Mouse (Mus musculus) adipocyte (in vitro differentiated cells): ENCODE results near the gene Cst3.

Experiments
- DNase-seq: peaks from one replicate; pipeline ENCODE4 v3.0.0-alpha.2; 2016; ENCODE audit warnings: low spot score

Gene Cst3

DNA sequence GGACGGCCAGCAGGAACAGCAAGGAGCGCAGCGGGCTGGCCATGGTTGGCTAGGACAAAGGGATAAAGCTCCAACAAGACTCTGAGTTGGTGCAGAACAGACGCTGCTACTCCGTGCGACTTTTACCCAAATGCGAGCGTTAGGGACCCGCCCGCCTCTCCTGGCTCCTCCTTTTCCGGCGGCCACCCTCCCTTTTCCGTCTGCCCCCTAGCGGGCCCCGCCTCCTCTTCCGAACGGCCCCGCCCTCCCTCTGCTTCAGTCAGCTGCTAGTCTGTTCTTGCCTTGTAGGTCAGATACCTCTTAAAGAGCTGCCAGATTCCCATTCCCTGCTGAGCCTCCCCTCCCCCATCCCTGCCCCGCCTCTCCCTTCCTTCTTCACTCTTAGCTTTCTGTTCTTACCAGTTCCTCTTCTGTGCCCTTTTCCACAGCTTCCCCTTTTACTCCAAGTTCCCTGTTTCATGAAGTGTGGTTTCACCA lies at the start of gene Cst3:
Cst3 (minus strand) TSS at position 358 of the 477 bp plus-strand sequence.
- DNase-seq: peak; percentile 97

DNA sequence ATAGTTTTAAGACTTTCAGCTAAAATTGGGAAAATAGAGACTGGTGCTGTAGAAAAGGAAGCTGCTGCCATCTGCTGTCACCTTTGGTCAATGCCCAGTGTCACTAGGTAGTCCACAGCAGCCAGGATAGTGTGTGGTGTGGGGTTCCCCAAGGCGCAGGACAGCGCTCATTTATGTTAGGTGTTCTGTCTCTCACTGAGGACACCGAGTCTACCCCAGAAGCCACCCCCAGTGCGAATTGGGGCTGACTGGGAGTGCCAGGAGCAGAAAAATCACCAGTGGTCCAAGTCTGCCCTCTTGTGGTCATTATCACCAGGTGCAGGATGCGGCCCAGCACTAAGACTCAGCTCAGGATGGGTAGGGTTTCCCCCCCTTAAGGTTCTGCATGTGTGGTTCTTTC lies 26.8 kb upstream of the Cst3 start:
- peak; percentile 85 for DNase-seq

DNA sequence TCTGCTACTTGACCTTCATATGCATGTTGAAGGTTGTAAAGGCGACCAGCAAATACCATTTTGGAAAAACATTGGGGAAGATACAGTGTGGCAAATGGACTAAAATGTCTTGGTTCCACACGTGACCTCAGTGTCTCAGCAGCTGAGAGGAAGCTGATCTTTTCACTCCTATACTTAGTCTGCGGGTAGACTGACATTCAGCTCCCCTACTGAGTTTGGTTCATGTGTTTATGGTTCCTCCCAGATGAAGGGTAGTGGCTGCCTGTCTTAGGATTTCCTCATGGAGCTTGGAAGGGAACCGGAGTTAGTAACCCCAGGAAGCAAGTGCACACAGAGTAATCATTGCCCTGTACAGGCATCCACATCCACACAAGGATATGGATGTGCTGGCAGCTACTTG lies 24.8 kb upstream of the Cst3 start:
- no peak for DNase-seq

DNA sequence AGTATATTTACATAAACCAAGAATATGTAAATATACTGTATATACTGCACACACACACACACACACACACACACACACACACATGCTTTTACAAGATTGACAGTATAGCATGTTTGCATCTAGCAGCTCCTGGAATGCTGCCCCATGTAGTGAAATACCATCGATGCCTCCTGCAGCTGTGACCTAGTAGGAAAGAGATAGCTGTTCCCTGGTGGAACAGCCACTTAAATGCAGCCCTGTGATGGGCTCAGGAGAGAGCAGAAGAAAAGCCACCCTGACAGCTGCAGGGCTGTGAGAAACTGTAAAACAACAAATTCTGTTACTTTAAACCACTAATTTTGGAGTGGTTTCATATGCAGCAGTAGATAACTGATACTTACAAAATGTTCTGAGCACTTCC lies 20.7 kb upstream of the Cst3 start:
- no peak for DNase-seq

DNA sequence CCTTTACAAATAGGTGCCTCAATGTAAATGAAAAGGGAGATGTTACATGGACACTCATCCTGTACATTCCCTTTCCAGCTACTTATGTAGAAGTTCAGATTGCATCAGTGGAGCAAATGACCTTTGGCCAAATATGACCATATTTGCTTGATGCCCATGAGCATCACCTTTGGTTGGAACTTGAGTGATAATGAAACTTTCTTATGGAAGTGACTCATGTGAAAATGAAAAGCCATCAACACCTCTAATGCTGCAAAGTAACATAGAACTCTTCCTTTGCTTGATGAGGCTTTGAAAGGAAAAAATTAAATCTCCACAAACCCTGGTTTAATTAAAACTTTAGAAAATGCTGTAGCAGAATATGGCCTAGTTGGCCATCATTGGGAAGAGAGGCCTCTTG lies 17.6 kb upstream of the Cst3 start:
- no peak for DNase-seq

DNA sequence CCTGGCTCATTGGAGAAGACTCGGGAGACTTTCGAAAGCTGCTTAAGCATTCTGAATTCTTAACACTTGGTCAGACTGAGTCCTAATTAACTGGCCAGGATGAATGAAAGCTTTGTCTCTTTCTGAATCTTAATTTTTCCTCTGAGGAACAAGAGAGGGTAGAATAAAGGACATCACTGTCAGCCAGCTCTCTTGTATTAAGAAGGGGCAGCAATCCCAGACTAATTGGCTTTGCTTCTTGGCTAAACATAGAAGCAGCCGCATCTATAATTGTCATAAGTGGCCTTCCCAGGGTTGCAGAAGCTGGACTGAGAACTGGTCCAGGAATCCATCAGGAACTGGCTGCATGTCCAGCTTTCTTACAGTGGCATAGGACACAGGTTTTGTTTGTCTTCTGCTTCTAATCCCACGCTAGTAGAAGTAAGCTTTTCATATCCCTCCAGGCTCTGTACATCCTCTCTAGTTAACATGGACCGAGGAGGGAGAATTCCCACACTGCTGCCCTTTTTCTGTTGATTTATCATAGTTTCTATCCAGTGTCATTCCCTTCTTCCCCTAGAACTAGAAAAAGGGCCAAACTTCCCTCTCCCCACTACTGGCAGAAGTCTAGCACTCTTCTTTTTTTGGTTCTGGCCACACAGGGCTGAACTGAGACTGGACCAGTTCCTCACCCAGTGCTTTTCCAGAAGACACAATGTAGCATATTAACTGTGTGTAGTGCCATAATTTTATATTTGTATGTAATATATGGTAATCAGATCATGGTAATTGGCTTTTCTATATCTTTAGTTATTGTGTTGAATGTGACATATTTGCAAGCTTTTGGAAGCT lies 14.7 kb upstream of the Cst3 start:
- peak; percentile 33 for DNase-seq

DNA sequence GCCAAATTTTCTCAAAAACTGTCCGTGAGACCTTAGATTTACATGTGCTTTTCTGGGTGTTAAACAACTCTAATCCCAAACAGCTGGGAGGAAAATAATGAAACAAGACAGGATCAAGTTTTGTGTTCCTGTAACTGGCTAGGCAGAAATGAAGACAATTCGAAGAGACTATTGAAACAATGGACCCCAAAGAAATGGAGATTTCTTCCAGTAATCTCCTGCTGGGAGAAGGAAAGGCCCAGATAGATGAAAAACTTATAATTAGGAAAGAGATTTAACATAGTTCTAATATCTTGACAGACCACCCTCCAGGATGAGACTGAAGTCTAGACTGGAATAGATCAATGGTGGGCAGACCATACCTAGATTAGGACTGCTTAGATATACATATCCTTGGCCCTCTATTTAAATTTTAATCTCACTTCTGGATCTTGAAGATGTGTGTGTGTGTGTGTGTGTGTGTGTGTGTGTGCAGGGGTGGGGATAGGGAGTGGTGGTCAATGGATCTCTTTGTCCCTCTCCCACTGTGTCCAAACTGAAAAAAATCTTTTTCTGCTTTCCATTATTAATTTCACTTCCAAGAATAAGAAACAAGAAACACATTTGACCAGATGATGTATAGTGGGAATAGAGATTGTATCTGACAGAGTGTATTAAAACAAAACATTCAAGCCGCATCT lies 14.0 kb upstream of the Cst3 start:
- no peak for DNase-seq

DNA sequence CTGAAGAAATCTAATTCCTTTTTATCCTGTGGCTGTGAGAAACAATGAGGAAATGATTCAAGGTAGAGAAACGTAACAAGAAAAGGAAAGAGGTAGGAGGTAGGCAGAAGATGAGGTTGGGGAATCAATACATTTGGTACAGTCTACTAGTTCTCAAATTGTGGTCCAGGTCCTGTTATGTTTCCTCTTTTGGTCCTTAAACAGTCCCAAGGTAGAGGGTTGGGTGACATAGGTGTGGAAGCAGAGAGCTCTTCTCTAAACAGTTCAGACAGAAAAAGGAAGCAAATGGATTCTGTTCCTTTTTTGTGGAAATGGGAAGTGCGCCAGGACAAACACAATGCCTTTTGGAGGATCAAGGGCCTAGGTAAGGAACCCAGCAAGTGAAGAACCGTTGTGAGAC lies 13.4 kb upstream of the Cst3 start:
- DNase-seq: no peak

DNA sequence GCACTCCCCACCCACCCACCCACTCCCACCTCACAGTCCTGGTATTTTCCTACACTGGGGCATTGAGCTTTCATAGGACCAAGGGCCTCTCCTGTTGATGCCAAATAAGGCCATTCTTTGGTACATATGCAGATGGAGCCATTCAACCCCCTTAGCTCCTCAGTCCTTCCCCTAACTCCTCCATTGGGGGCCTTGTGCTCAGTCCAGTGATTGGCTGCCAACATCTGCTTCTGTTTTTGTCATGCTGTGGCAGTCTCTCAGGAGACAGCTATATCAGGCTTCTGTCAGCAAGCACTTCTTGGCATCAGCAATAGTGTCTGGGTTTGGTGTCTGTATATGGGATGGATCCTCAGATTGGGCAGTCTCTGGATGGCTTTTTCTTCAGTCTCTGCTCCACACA lies 9.2 kb upstream of the Cst3 start:
- DNase-seq: peak; percentile 50

DNA sequence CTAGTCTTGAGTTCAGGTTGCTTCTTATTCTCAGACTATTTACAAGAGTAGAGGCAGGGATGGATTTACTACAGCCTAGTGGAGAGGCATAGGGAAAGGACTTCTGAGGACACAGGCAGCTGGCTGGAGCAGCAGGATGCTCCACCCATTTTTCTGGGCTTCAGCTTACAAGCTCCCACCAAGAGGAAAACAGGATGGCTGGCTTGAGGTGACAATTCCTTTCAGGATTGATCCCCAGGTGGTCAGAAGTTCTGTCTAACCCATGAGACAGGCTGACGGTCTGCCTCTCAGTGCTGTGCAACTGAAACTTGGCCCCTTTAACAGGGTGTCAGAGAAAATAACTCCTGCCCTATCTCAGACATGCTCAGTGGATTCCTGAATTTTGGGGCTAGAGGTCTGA lies 3.7 kb upstream of the Cst3 start:
- DNase-seq: no peak

DNA sequence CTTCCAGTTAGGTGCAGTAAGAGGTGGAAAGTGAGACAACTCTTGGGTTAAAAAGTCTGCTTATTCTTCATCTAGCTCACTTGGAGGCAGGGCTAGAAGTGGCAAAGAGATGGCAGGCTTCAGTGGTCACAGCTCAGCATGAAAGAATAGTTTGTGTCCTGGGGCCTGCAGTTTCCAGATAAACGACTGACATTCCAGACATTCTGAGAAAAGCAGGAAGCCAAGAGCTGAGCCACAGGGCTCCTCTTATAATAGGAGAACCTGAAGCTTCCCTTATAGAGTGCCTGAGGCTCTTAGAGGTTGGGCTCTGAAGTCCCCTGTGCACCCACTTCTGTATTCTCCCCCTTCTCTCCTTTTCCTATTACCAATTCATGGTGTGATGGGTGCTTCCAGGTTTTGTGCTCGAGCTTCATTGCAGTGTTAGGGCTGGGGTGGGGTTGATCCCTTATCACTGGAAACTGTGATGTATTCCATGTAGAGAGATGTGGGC lies 3.2 kb upstream of the Cst3 start:
- no peak for DNase-seq

DNA sequence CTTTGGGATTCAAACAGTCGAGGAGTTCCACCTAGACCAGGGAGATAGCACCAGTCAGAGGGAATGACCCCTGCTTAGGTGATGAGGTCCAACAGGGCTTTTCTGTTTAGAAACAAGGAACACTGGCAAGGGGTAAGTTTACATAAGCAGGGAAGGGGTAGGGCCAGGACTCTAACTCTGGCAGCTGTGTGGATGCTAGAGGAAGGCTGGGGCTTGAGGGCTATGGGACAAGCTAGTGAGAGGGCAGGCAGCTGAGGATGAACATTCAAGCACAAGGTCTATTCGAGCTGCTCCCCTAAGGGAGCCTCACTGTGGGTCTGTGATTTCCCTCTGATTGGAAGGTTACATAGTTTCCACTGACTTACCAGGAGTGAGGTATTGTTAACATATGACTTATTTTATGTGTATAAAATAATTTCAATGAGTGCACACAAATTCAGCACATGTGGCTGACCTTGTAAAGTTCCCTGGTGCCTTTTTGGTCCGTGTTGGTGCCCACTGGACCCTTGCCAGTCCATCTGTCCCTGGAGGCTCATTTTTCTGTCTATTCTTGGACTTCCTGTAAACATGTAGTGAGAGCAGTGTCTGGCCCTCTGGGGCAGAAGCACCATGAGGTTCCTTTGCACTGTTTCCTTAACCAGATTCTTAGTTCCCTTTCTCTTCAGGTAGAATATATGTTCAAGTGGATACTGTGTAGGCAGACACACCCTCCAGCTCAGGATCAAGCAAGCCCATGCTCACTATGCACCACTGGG lies 1.7 kb upstream of the Cst3 start:
- DNase-seq: peak; percentile 87

DNA sequence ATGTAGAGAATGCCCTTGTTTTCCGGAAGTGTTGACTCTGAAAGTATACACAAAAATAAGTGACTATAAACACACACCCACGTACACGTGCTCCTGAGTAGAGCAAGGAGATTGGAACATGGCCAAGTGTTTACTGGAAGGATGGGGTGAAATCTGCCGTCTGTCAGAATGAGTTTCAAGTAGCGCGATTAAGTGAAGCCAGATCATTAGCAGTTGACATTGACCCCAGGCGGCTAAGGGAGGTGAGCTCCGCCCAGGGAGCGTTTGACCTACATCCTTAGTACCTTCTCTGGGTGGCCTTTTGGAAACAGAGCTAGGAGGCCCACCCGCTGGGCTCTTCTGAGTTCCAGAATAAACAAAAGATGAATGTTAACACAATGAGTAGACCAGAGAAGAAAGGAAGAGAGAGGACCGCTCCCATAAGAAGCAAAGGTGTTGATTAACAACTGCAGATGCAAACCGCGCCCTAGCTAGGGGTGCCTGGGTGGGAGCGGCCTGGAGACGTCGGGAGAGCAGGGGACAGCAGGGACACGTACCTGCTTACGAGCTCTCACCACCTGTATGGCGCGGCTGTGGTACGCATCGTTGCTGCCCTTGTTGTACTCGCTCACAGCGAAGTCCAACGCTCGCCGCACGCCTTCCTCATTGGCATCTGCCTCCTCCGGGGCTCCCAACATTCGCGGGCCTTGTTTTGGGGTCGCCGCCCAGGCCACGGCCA lies 716 bp downstream of the Cst3 start:
- peak; percentile 87 for DNase-seq

DNA sequence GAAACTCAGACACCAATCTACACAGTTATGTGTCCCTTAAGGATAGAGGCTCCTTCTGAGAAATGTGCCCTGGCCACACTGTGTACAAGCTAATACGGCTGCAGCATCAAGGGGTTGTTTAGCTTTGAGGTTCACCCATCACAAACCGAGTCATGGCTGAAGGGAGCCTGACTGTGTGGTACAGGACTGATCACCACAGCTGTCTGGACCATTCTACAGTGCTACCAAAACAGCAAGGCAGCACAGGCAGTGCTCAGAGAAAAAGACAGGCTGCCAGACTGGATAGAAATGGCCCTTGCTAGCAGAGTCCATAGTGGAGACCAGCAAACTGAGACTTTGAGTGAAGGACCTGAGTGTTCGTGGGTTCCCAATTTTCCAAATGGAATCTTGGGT lies 1.3 kb downstream of the Cst3 start:
- DNase-seq: no peak

DNA sequence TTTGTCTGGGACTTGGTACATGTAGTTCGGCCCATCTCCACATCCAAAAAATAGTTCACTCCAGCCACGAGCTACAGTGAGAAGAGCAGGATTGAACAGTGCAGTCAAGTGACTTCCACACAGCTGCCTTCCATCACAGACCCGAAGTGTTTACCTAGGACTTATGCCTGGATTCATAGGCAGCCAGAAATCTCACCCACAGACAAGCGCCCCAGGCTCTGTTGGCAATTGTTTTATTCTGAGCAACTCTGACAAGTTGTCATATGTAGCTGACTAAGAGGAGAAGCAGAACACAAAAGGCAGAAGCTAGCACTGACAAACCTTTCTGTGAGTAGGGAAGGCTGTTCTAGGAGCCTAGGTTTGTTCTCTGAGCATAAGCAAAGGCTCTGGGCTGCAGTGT lies 2.6 kb downstream of the Cst3 start:
- DNase-seq: peak; percentile 72

DNA sequence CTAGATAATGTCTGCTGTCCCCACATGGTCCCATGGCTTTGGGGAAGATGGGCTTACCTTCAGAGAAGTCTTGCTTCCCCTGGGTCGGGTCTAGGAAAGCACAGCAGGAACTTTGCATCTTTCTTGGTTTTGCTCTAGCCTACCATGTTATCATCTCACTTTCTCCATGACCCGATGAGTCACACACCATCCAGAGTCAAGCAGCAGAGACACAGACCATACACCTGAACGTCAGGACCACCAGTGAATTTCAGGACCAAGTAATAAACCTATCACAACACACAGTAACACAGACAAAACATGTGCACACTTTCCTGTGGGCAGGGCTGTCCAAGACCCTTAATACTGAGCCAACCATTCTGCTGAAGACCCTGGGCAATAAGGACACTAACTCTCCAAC lies 5.0 kb downstream of the Cst3 start:
- DNase-seq: peak; percentile 39

DNA sequence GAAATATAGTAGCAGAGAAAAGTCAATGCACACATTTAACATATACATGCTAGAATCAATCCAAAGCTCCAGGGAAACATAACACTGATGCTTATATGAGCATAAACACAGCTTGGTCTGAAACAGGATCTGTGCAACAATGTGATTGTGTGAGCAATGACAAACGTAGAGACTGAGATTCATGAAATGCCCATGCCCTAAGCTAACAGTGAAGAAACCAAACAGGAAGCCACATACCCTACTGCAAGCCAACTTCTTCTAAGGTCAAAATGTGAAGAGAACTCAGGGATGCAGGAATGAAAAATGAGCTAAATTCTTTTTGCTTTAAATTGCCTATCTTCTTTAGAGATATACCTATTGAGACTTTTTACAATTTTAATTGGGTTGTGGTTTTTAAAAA lies 6.5 kb downstream of the Cst3 start:
- no peak for DNase-seq

DNA sequence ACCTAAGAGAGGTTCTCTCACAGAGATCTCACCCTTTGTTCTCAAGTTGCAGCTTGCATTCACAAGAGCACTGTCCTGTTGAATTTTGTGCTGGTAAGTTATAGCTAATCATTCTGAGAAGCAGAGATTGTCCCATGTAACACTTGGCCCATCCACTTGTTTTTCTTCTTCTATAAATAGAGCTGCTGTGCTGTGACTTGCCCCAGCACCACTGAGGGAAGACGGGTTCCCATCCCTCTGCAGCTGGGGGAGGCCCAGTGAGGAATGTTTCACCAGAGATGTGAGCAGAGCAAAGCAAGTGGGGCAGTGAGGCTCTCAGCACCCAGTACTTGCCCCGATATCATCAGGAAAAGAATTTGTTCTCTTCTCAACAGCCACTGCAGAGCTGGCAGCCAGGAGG lies 10.5 kb downstream of the Cst3 start, which contains the start of gene 9230104L09Rik:
9230104L09Rik (minus strand) TSS at position 73 of the 400 bp plus-strand sequence.
- peak; percentile 94 for DNase-seq

DNA sequence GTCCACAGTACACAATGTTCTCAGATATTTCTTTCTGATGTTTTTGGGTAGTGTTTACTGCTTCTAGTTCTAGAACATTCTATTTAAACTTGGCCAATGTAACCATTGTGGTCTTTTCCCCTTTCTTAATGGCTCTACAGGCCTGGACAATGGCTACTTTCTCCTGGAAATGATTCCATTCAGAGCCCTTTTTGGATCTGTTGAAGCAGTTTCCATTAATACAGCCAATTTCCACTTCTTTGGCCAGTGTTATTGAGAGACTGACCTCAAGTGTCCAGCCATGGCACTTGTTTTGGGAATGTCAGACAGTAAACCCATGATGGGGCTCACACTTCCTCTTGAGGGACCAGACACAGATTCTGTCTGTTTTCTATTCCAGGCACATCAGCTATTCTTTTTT lies 13.8 kb downstream of the Cst3 start:
- peak; percentile 58 for DNase-seq

DNA sequence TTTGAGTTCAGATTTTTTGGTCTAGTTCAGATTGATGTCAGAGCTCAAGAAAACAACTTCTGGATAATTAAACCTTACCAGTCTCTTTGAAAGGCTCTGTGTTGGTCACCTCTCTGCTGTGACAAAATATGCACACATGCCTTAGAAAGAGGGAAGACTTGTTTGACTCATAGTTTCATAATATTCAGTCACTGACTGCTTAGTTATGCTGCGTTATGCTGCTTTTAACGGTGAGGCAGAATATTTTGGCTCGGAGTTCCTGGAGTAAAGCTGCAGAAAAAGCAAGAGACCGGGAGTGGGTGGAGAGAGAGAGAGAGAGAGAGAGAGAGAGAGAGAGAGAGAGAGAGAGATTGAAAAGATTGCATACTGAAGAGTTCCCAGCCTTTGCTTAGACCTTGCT lies 14.5 kb downstream of the Cst3 start:
- peak; percentile 29 for DNase-seq

DNA sequence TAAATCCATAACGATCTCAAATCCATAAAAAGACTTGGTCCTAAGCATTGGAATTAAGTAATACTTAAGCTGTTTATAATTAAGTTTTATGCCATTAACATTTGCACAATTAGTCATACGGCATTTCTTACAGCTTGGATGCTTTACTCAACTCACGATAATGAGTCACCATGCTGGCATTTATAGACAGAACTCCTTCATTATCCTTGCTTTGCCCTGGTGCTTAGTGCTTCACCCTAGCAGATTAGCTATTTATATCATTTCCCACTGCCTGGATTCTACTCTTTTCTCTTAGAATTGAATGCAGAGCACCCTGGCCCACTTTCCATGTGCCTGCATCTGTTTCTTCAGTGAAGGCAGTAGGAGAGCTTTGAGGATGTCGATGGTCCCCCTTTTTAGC lies 18.0 kb downstream of the Cst3 start:
- peak; percentile 60 for DNase-seq
